Mouse (Mus musculus) mouse trophoblast stem cell (cell line): ENCODE data around the gene Rbm3.
"Not testable (repeated sequence)": the region's sequence is repeated elsewhere in the genome, so short reads cannot be mapped to it uniquely, and the experiment has no call there.

Experiments
- in situ Hi-C, 2 experiments: fragments of 300-500 bp; cut with MseI, MboI; formaldehyde crosslinking; loops; 2 replicates in 1 of 2; 3 replicates in 1 of 2; pipeline ENCODE4 v1.15.1; 2025

Gene Rbm3

DNA sequence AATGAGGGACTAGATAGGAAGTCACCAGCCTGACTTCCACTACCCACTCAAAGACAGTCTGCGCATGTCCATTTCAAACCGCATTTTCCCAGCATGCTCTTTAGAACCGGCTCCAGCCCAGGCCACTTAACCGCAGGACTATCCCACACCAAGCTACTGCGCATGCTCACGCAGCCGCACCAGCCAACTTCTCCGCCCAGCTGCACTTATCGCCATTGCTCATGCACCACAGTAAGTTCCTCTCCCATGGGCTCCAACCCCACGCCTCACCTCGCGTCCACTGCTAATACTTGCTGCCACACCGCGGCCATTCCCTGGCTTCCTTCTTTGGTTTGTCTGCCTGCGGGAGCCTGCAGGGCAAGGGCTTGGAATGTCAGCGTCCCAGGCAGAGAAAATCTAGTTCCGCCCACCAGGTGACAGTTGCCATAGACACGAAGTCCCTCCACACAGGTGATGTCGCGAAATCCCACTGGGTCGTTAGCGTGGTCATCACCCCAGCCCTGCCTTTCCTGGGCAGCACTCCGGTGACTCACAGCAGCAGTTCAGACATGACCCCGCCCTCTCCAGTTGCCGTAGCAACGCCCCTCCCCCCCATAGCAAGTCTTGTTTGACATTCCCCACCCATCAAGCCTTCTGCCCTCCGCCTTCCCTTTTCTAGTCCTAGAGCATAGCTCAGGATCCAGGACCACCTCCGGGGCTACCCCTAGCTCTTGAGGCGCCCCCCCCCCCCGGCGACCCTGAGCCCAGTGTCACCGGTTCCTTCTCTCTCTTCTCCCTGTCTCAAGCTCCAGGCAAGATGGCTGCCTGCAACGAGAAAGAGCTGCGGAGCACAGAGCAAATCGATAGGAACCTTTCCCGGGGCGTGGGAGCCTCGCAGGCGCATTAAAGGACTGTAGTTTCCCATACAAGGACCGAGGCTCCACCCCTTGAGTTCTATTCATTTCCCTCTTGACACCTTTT lies 13.4 kb downstream of the Rbm3 start, which contains the start of gene Wdr13:
Gene Wdr13 (minus strand): TSS at position 876 of the 960 bp plus-strand sequence.
- in situ Hi-C loops = loop anchor here in 1 of 2 experiments (10.0 kb wide), 1 partner anchor 57 kb away; the partner anchor contains the start of gene Suv39h1

DNA sequence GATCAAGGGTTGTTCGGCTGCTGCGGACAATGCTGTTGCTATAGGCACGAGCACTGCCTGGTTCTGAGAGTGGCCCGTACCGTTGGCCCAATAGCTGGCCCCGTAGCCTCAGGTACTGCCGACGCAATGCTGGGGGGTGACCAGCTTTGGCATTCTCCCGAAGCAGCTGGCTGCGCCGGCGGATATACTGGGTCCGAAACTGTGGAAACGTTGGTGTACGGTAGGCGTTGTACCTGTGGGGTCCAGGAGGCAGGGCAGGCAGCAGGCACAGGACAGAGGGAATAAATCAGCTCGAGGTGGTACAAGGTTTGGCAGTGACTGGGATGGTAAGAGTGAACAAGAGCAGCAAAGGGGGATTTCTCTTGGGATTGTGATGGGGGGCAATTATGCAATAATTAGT lies 14.3 kb downstream of the Rbm3 start:
- in situ Hi-C loops = loop anchor here in 1 of 2 experiments (10.0 kb wide), 1 partner anchor 57 kb away; the partner anchor contains the start of gene Suv39h1

- in situ Hi-C loops = no loop called here
These were observed 20.4 kb downstream of the Rbm3 start for GRCm38 (mm10) chrX:8125235-8125634.

DNA sequence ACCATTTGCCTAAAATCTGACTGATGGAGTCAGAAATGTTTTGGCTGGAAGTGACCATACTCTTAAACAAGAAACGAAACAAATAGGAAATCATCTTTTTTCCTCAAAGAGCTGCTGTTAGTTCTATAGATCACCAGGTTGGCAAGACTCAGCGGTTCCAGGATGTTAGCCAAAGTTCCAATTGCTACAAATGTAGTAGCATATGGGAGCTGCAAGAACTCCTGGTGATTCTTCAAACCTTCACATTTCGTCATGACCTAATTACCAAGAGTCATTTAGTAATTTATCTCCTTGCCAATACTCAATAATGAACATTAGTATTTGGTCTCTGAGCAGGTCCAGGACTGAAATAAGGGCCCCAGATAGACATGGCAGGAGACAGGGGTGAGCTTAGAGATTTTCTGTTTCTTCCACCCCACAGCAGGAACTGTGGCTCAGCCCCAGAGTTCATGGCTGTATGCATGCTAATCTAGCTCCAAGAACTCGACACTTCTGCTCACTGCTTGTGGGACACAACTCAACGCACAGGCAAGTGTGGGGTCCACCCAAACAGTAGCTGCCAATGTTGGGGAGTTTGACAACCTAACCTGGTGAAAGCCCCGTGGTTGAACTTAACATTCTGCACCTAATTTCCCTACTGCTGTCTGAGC lies 21.7 kb downstream of the Rbm3 start:
- in situ Hi-C loops = loop anchor here in 1 of 2 experiments (25.0 kb wide), 1 partner anchor 212 kb away; the partner anchor contains the start of genes Gm10490, Gm10491 and Pcsk1n

DNA sequence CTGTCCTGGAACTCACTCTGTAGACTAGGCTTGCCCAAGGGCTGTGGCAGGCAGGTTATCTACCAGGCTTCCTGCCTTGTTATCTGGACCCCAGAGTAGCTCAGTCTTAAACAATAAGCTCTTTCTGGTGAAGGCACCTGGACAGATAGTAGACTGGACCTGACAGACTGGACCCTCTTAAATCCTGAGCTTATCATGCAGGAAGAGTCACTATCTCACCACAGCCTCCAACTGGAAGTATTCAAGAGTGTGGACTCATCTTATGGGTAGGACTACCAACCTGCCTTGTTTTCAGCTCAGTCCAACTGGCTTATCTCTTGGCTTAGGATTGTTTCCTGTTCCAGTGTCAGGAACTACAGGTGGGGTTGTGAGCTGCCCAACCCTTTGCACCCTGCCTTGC lies 28.4 kb downstream of the Rbm3 start:
- in situ Hi-C loops = loop anchor here (10.0 to 25.0 kb wide), 3 partner anchors 92 to 205 kb away; partner anchors contain the start of genes Pcsk1n (in 2 of the 2), Gm10490 (in 1 of the 2) and Gm10491 (in 1 of the 2)

DNA sequence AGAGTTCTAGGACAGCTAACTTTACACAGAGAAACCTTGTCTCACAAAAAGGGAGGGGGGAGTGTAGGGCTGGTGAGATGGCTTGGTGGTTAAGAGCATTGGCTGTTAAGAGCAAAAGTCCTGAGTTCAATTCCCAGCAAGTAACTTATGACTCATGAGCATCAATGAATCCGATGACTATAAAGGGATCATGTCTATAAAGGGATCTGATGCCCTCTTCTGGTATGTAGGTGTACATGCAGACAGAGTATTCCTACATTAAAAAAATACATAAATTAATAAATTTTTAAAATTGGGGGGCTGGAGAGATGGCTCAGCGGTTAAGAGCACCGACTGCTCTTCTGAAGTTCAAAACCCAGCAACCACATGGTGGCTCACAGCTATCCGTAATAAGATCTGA lies 30.4 kb downstream of the Rbm3 start:
- in situ Hi-C loops = loop anchor here (10.0 to 25.0 kb wide), 3 partner anchors 90 to 203 kb away; partner anchors contain the start of genes Pcsk1n (in 2 of the 2), Gm10490 (in 1 of the 2) and Gm10491 (in 1 of the 2)

- in situ Hi-C loops = loop anchor here in 1 of 2 experiments (25.0 kb wide), 1 partner anchor 193 kb away; the partner anchor contains the start of genes Gm10490, Gm10491 and Pcsk1n
These were observed 40.7 kb downstream of the Rbm3 start for GRCm38 (mm10) chrX:8105019-8105418.

GRCm38 (mm10) chrX:8102213-8102668 lies 43.4 kb downstream of the Rbm3 start:
- in situ Hi-C loops = loop anchor here in 1 of 2 experiments (25.0 kb wide), 1 partner anchor 190 kb away; the partner anchor contains the start of genes Gm10490, Gm10491 and Pcsk1n

DNA sequence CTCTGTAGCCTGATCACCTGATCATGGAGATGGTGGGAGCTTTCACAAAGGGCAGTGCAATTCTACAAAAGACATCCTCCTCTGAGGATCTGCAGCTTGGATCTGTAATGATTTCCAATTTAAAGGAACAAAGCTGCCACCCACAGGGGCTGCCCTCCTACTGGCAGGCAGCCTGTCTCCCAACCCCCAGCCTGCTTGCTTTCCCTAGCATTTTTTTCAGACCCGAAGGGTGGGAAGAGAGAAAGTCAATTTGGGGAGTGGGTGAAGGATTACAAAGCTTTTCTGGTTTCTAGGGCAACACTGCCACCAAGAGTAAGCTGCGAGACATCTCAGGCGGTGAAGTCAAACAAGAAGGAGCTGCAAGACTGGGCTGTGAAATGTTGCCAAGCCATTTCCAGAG lies 44.7 kb downstream of the Rbm3 start:
- in situ Hi-C loops = loop anchor here in 1 of 2 experiments (25.0 kb wide), 1 partner anchor 189 kb away; the partner anchor contains the start of genes Gm10490, Gm10491 and Pcsk1n

DNA sequence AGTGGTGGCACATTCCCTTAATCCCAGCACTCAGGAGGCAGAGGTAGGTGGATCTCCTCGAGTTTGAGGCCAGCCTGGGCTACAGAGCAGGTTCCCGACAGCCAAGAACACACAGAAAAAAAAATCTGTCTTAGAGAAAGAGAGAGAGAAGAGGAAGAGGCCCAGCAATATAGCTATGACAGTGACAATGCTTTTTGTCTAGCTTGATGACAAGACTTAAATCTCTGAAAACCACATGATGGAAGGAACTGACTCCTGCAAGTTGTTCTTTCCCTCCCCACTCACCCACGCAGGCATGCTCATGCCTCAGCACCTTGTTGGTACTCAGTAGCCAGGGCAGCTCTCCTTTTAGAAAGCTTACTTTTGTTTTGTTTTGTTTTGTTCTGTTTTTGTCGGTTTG lies 46.2 kb downstream of the Rbm3 start:
- in situ Hi-C loops = no loop called here

DNA sequence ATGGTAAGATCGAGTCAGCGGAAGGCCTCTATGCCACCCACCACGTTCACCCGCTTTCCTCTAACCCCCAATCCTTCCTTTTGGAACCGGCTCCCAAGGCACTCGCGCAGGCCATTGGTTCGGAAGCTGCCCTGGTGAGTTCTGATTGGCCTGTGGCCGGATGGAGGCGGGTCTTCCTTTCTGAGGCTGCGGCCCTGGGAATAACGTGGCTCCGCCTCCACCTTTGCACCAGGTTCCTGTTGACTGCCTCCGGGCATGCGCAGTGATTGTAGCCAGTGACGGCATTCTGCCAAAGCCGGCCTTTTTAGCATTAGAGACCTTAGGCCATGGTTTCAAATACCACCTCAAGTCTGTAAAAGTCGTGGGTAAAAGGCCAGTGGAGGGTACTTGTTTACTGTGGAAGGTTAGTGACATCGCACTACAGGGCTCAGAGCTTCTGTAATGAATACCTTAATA lies 48.9 kb downstream of the Rbm3 start:
- in situ Hi-C loops = no loop called here

DNA sequence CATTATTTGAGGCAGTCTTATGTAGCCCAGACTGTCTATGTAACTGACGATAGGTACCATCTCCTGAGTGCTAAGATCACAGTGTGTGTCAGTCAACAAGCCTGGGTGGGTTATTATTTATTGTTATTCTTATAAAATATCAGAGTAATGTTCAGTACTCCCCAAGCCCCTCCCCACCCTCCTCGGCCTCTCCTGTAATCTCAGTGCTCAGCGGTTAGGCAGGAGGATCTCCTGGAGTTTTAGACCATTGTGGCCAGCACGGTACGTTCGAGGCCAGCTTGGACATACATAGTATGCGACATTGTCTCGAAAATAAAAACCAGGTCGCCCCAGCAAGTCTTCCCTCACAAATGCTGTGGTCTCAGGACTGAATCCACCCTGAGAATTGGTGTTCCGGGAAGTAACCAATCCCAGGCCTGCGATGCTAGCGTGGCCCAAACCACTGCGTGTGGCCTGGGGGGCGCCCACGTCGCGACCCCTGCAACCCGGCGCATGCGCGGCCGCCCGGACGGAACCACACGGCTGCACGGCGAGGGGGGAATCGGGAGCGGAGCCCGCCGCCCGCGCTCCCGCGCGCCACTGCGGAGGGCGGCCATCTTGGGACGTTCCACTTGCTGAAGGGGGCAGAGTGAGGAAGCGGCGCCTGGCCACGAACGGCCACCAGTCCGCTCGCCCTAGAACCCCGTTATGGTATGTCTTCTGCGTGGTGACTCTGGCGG lies 49.5 kb downstream of the Rbm3 start:
- in situ Hi-C loops = not testable (repeated sequence)

- in situ Hi-C loops = no loop called here
These were observed 50.1 kb downstream of the Rbm3 start for GRCm38 (mm10) chrX:8095546-8095945.

- in situ Hi-C loops = not testable (repeated sequence)
These were observed 54.7 kb downstream of the Rbm3 start for GRCm38 (mm10) chrX:8090954-8091347.

- in situ Hi-C loops = no loop called here
These were observed 55.2 kb downstream of the Rbm3 start, which contains the start of gene Was for GRCm38 (mm10) chrX:8090346-8090953. TSS of gene Was (minus strand) at chrX:8090498.

GRCm38 (mm10) chrX:8089746-8090145 lies 55.9 kb downstream of the Rbm3 start:
- in situ Hi-C loops = no loop called here
